Mouse (Mus musculus): Measurements from ENCODE around the gene Kcnma1.

Kcnma1 gene

DNA sequence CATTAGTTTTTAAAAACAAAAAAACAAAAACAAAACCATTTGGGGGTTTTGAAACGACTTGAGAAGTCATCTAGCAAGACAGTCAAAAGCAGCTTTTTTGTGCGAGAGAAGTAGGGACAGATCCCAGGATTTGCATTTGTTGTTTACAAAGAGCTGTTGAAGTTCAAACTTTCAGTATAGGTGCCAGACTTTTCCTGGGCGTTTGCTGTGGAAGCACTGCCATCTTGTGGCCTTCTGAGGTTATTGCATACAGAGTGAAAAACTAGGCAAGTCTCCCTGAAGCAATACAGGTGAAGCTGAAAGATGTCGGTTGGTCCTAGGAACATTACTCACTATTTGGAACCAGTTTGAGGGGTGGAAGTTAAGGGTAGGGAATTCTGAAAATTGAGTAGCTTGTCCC is 484.6 kb downstream of the Kcnma1 start:
- DNase-seq (ENCODE audit: low spot score in 2 of 2): peak; percentile 9 to 30

GRCm38 (mm10) chr14:23529229-23529628 is 485.1 kb downstream of the Kcnma1 start:
- no peak for DNase-seq (ENCODE audit: low spot score in 2 of 2)

- DNase-seq (ENCODE audit: low spot score in 2 of 2): no peak
These were observed 488.4 kb downstream of the Kcnma1 start for GRCm38 (mm10) chr14:23525910-23526309.

DNA sequence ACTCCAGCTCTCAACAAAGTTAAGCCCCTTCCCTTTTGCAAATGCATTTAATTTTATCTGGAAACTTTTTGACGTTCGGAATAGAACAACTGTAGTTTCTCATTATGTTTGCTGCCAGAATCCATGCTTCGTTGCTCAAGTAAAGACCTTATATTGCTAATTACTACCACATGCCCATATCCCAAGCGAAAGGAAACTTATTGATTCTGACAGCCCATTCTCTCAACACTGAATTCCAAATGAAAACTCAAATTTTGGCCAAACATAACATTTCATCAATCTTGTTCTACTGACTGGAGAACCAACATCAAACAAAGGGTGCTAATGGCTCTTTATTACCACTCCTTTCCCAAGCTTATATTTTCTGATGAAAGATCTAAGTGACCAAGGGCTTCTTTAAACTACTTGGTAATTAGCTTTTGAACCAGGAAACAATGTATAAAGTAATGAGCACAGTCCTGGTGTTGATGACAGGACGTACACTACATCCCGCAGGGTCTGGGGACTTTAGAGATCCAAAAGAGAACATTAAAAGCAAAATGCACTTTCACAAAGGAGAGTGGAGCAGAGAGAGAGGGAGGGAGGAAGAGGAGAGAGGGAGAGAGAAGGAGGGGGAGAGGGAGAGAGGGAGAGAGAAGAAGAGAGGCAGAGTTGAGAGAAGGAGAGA is 490.3 kb downstream of the Kcnma1 start:
- DNase-seq (ENCODE audit: low spot score in 2 of 2): no peak

- no peak for DNase-seq (ENCODE audit: low spot score in 2 of 2)
These were observed 491.6 kb downstream of the Kcnma1 start for GRCm38 (mm10) chr14:23522606-23523159.

GRCm38 (mm10) chr14:23521080-23521684 is 493.1 kb downstream of the Kcnma1 start:
- no peak for DNase-seq (ENCODE audit: low spot score in 2 of 2)

GRCm38 (mm10) chr14:23517374-23517773 is 496.9 kb downstream of the Kcnma1 start:
- DNase-seq (ENCODE audit: low spot score in 2 of 2): no peak

DNA sequence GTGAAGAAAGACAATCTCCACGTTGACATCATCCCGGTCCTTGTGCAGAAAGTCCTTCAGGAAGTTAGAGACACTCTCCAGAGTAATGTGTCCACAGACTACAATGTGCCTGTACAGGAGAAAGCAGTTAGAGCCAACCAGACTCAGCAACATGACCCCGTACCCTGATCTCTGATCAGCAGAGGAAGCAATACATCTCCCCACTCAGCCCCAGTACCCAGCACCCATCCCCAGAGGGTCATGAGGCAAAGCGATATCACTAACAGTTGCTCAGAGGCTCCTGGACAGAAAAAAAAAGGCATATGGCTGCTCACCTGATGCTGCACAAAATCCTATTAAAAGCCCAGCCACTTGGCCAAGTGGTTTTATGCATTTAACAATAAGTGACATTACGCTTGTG is 504.5 kb downstream of the Kcnma1 start:
- no peak for DNase-seq (ENCODE audit: low spot score in 2 of 2)

DNA sequence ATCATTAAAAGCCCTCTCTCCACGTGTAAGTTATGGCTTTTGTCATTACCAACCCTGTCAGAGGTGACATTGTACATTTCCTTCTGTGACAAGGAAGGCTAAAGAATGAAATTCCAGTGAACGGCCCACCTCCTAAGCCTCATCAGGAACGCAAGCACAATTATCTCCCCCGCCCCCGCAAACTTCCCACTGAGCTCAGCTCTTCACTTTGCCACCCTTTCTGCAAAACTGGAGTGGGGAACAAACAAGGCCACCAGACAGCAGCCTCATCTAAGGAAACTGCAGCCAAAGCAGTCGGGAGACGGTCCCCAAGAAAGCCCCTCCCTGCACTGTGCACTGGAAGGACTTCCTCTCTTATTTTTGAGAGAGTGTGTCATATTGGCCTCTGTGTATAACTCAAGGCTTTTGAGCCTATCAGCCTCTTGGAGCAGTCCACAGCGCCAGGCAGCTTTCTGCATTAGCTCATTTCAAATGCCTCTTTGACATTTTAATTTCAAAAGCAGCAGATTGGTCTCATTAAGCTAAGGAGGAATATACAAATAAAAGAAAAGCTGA is 512.0 kb downstream of the Kcnma1 start:
- DNase-seq (ENCODE audit: low spot score in 2 of 2): no peak

DNA sequence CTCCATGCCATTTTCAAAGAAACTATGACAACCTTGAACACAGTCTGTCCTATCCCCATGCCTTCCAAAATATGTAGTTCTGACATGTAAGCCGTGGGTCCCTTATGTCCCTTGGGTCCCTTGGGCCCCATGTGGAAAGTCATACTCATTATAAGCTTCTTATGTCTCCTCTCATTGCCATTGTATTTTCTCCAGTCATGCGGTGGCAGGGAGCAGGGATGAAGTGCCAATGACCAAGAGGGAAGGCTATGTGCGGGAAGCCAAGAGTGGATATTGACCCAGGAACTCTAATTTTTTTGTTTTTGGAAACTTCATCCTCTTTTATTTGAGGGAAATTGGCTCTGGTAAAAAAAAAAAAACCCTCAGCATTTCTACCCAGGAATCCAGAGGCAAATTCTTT is 517.5 kb downstream of the Kcnma1 start:
- no peak for DNase-seq (ENCODE audit: low spot score in 2 of 2)

DNA sequence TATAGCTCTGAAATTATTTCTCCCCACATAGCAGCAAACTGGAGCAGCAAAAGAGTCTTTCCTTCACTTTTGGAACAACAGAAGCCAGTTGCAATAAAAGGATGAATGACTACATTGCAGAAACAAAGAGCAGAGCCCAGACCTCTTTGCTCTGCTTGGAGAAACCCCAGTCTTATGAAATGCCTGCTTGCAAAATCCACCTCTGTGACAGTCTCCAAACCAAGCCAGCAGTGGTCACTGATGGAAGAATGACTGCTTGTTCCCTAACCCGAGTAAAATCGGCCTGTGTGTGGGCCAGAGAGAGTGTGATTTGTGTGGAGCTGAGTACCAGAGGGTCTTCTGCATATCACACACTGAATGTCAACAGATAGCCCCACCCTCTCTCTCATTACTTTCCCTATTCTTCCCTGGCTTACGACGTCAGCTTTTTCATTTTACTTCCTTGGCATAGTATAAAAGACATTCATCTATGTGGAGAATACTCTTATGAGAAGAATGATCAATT is 518.0 kb downstream of the Kcnma1 start:
- DNase-seq (ENCODE audit: low spot score in 2 of 2): no peak

DNA sequence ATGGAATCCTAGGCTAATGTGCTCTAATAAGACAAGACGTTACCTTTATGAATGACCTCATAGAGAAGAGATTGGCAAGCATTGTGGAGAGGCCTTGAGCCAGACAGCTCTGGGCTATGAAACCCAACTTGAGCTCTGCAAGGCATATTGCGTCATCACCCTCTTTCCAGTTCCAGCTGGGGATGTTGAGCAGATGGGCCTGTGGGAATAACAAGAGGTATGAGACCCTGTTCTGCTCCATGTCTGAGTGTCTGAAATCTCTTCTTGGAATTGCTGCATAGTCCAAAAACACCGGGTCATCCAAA is 519.8 kb downstream of the Kcnma1 start:
- no peak for DNase-seq (ENCODE audit: low spot score in 2 of 2)

- DNase-seq (ENCODE audit: low spot score in 2 of 2): no peak
These were observed 520.4 kb downstream of the Kcnma1 start for GRCm38 (mm10) chr14:23493750-23494495.

- no peak for DNase-seq (ENCODE audit: low spot score in 2 of 2)
These were observed 521.5 kb downstream of the Kcnma1 start for GRCm38 (mm10) chr14:23492581-23493360.

DNA sequence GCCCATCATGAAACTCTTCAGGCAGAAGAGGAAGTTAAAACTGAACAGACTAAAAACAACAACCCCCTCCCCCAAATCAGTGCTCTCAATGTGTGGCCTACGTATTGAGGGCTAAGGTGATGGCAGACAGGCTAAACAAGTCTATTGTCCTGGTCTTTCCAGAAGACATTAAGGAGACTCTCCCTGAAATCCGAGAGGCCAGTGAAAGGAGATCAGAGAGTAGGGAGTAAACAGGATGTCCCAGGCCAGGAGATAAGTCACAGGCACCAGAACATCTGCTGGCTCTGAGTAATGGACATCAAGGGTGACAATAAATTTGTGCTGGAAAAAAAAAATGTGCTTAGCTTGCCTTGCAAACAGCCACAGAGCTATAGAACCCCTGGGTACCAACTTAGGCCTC is 522.9 kb downstream of the Kcnma1 start:
- DNase-seq (ENCODE audit: low spot score in 2 of 2): no peak

GRCm38 (mm10) chr14:23486687-23487086 is 527.6 kb downstream of the Kcnma1 start:
- DNase-seq (ENCODE audit: low spot score in 2 of 2): no peak

DNA sequence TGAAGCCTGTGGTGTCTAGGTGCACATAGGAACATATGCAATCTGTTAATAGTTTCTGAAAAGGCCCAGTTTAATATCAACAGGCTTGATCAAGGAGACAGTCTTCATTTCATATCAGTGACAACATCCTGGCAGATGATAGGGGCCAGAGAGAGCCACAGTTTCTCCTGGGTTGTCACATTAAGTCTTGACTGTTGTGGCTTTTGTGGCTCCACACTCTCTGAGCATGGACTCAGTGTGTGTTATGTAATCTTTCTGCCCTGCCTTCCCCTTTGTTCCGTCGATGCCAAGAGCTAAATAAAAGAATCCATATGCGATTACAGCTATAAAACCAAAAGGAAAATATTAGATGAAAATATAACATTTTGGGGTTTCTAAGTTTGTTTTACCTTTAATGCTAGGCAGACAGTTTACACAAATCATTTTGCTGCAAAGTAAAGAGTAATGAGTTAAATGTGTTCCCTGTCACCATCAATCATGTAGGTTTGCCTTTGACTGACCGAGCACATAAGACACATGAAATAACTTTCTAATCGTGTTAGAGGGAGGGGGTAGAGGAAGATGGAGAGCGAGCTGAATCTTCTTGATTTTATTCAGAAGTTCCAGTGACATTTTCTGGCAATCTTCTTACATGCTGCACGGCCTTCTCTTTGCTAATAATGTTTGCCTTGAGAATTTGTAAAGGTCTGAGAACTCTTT is 528.3 kb downstream of the Kcnma1 start:
- no peak for DNase-seq (ENCODE audit: low spot score in 2 of 2)

- DNase-seq (ENCODE audit: low spot score in 2 of 2): no peak
These were observed 539.2 kb downstream of the Kcnma1 start for GRCm38 (mm10) chr14:23475129-23475528.

- no peak for DNase-seq (ENCODE audit: low spot score in 2 of 2)
These were observed 544.2 kb downstream of the Kcnma1 start for GRCm38 (mm10) chr14:23470071-23470470.

GRCm38 (mm10) chr14:23465135-23465534 is 549.2 kb downstream of the Kcnma1 start:
- DNase-seq (ENCODE audit: low spot score in 2 of 2): peak in 1 of 2 experiments; percentile 4

GRCm38 (mm10) chr14:23458560-23458959 is 555.7 kb downstream of the Kcnma1 start:
- DNase-seq (ENCODE audit: low spot score in 2 of 2): no peak

Data from spleen, postnatal 10 days (tissue).